Mouse (Mus musculus) spleen, adult 18-20 months (tissue): ENCODE data around the gene Lman1l.

ENCODE experiments used
- DNase-seq, 2 experiments: peaks; one replicate each; pipeline ENCODE4 v3.0.0; 2022; ENCODE audit warnings: mixed read lengths in 2 of 2

The Lman1l gene

GRCm38 (mm10) chr9:57575577-57575976 lies 45.0 kb downstream of the Lman1l start:
- no peak for DNase-seq

- no peak for DNase-seq
Measured at GRCm38 (mm10) chr9:57574397-57574796, 46.2 kb downstream of the Lman1l start.

GRCm38 (mm10) chr9:57568500-57568899 lies 52.1 kb downstream of the Lman1l start:
- DNase-seq: no peak

- DNase-seq: no peak
Measured at GRCm38 (mm10) chr9:57566846-57567245, 53.7 kb downstream of the Lman1l start.

- DNase-seq: no peak
Measured at GRCm38 (mm10) chr9:57565741-57566221, 54.8 kb downstream of the Lman1l start.

GRCm38 (mm10) chr9:57564609-57565008 lies 56.0 kb downstream of the Lman1l start:
- DNase-seq: no peak

GRCm38 (mm10) chr9:57562896-57563372 lies 57.6 kb downstream of the Lman1l start:
- no peak for DNase-seq

- peak in 1 of 2 experiments; percentile 28 for DNase-seq
Measured at GRCm38 (mm10) chr9:57561711-57562099, 58.9 kb downstream of the Lman1l start.

GRCm38 (mm10) chr9:57560861-57561710 lies 59.5 kb downstream of the Lman1l start, which contains the start of gene Scamp2:
Scamp2 (plus strand) TSS chr9:57560943.
- DNase-seq: peak; percentile 89 to 95

GRCm38 (mm10) chr9:57560263-57560662 lies 60.3 kb downstream of the Lman1l start:
- no peak for DNase-seq

- no peak for DNase-seq
Measured at GRCm38 (mm10) chr9:57559568-57559967, 61.0 kb downstream of the Lman1l start.

GRCm38 (mm10) chr9:57558625-57559024 lies 61.9 kb downstream of the Lman1l start:
- DNase-seq: no peak

GRCm38 (mm10) chr9:57557215-57557614 lies 63.4 kb downstream of the Lman1l start:
- DNase-seq: no peak
